Mouse (Mus musculus): ENCODE results near the gene Pef1.
A peak's percentile ranks its signal among the peaks of the same experiment; 100 is the strongest.

The Pef1 gene

DNA sequence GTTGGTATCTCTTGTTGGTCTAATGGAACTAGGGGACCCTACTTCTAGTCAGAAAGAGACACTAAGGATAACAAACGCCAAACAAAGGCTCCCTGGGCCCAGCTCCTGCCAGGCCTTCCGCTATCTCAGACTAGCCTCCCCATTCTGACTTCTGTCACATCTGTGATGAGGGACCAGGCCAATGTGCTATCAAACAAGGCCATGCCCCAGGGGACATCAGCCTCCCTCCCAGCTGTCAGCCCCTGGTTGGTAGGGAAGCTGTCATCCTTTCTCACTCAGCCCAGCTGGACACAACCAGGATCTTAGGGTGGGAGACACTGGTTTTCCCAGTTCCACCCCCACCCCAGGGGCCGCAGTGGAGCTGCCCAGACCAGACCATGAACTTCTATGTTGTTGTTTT is 7.2 kb upstream of the Pef1 start:
- no peak for DNase-seq (ENCODE audit: low spot score in 2 of 2)

DNA sequence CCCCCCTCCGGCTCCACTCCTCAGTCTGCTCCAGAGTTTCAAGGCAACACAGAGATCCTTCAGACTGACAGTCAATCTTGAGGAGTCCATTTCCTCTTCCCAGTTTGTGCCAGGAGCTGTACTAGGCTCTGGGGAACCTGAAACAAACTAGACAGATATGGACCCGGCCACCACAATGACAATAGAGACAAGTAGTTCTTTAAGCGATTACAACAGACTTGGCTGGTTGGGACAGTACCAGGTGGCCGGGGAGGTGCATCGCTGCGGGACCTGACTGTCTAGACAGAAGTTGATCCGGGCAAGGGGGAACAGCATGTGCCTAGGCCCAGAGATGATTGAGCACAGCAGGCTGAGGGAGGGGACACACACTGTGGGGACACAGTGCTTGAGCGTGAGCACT is 1.2 kb upstream of the Pef1 start:
- no peak for DNase-seq (ENCODE audit: low spot score in 2 of 2)

DNA sequence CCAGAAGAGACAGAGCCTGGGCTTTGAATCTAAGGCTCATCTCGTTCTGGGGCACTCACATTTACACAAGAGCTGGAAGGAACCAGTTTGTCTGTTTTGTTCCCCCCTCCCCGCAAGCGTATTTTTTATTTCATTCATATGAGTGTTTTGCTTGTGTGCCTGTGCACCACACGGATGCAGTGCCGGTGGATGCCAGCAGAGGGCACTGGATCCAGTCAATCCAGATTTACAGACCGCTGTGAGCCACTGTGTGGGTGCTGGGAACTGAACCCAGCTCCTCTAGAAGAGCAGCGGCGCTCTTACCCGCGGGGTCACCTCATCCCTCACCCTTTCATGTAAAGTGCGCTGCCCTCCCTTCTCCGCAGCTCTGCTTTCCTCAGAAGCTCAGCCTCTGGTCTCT is 1.3 kb downstream of the Pef1 start:
- DNase-seq (ENCODE audit: low spot score in 2 of 2): no peak

DNA sequence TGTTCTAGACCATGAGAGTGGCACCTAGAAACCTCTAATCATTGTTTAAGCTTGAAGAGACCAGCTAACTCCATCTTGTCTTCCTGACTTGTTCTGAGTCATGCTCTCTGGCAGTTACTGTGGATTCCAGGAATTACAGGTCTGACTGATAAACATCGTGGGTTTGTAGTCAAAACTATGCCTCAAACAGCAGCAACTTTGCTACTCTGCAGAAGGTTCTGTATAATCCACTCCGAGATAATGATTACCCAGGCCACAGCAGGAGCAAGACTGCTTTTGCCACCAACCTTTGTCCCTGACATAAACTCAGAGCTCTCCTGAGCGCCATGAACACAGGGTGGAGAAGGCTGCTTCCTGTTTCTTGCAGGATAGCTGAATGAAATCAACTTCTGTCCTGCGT is 2.2 kb downstream of the Pef1 start:
- no peak for DNase-seq (ENCODE audit: low spot score in 2 of 2)

DNA sequence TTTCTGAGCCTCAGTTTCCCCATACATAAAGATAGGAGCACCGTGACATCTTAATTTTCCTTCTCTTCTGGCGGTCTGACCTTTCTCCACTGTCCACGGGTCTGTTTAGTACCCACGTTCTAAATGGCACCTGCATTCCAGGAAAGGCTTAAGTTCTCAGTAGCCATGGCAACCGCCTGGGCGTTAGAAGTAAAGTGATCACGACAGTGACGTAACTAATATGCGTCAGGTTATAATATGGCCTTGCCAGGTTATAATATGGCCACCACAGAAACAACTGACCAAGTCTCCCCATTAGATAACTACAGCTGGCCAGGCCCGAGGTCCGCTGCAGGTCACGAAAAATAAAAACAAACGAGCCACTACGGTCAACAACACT is 4.7 kb downstream of the Pef1 start:
- no peak for DNase-seq (ENCODE audit: low spot score in 2 of 2)

DNA sequence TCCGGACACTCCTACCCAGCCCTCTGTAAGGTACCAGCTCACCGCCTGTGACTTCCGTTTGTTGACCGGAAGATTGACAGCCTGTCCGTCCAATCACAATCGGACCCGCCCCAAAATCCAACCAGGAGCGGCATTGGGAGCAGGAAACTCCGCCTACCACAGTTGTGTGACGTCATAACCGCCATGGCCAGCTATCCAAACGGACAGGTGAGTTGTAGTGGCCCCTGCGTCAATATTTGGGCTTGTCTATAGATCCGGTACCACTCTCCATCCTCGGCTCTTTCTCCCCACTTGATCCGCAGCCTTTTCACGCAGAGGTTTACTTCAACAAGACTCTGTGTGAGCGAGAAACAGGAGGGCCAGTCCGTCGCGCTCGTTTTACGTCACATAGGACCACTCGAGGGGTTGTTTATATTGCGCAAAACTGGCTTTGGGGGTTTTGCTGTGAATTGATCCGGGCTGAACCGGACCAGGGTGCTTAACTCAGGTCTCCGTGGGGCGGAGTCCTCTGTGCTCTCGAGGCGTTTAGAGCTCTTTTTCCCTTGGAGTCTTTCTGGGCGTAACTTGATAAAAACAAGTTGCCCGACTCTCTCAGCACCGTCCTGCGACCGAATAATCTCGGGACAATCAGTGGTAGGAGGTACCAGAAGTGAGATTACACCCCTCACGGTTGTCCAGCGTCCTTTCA is 5.2 kb downstream of the Pef1 start:
- peak; percentile 100 for DNase-seq (ENCODE audit: low spot score in 2 of 2)

DNA sequence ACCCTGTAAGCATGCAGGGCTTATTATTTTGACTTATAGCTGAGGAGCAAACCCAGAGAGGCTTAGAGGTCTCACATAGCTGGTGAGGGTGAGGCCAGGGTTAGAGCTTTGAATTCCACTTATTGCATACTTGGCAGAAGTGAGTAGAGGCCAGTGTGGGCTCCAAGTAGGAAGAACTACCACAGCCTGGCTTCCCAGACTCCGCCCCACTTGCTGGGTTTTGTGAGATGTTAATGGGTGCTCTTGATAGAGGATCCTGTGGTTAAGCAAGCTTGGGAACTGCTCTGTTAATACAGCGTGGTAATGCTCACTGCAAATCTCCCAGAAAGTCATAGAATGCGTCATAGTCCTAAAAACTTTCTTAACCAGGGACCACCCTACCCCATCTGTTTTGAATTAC is 6.6 kb downstream of the Pef1 start:
- no peak for DNase-seq (ENCODE audit: low spot score in 2 of 2)

DNA sequence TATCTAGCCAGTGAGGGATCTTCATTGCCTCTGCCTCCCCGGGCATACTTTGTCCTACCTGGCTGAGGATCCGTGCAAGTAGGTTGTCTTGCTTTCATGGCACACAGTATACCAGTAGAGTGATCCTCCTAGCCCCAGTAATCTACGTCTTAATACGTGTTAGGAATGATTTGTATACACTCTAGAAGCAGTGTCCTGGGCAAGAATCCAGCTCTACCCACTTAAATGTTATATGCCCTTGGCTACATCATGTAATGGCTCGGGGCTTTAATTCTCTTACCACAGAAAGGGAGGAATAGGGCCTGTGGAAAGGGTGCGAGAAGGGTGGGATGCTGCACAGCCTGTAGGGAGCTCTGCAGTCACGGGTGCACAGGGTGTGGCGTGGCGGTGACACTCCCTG is 7.3 kb downstream of the Pef1 start:
- no peak for DNase-seq (ENCODE audit: low spot score in 2 of 2)

DNA sequence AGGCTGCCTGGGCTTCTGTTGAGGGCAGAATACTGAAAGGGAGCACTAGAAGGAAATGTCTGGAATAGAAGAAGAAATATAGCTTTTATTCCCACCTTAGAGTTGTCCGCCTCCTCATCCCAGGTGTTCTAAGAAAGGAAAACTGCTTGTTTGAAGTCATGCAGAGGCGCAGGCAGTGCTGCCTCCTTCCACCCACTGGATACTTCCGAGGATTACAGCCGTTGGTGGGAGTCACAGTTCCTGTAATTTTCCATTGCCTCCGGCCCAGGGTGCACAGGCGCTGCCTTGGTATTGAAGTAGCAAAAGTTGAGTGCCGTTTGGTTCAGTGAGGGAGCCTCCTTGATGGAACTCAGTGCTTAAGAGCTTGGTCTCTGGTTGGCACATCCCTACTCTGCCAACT is 7.7 kb downstream of the Pef1 start:
- no peak for DNase-seq (ENCODE audit: low spot score in 2 of 2)

DNA sequence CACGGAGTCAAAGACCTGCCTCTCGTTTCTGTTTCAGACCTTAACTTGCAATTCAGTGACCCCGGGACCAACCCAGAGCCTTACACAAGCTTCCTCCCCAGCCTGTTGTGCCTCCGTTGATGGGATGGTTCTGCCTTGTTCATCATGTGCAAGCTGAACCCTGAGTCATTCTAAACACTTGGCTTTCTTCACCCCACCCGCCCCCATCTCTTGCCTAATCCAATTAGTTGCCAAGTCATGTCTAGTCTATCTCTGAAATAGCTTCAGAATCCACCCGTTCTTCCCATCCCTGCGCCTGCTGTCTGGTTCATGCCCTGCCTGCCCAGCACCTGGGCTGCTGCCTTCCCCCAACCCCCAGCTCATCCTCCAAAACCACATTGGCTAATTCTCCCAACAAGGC is 9.9 kb downstream of the Pef1 start:
- DNase-seq (ENCODE audit: low spot score in 2 of 2): no peak

DNA sequence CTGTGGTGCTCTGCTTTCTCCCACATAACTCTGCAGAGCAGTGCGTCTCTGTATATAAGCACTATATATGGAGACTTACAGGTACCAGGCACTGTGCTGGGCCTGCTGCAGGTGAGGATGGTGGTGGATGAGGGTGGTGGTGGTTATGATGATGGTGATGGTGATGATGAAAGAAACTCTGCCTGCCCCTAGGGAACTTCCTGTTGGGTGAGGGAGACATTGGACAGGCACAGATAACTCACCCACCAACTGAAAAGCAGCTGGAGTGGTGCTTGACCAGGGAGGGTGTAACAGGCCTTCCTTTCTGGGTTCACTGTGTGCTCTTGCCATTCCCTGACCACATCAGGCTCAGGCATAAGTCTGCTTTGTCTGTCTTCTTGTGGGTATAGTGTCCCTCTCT is 10.4 kb downstream of the Pef1 start:
- DNase-seq (ENCODE audit: low spot score in 2 of 2): no peak

DNA sequence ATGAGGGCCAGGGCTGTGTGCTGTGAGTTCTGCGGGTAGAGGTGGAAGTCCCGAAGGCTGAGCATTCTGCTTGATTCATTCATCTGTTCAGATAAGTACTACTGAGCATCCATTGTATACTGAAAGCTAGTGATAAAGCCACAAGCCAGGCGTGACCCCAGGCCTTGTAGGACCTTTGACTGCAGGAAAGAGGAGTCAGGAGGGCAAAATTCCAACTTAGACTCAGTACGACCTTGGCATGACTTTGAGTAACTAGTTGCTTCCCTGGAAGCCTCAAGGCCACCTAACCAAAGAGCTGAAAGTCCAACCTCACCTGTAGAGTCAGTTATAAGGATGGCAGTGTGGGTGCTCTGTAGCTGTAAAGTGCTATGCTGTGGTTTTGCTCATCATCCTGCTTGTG is 18.4 kb downstream of the Pef1 start:
- no peak for DNase-seq (ENCODE audit: low spot score in 2 of 2)

DNA sequence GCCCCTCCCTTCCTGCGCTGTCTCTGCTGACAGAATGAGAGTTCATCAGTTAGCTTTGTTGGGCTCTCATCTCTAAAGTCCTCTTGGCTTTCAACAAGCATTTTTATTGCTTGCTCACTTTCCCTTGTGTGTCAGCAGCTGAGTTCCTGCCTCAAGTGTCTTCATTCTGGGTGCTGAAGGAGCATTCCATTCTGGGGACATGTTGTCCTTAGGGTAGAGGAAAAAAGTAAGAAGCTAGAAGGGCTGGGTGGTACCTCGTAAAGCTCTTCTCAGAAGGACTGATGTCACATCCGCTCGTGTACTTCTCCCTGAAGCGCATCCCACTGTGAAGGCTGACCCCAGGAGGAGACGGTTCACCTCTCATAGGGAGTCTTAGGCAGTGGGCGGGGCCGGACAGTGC is 19.2 kb downstream of the Pef1 start:
- no peak for DNase-seq (ENCODE audit: low spot score in 2 of 2)

DNA sequence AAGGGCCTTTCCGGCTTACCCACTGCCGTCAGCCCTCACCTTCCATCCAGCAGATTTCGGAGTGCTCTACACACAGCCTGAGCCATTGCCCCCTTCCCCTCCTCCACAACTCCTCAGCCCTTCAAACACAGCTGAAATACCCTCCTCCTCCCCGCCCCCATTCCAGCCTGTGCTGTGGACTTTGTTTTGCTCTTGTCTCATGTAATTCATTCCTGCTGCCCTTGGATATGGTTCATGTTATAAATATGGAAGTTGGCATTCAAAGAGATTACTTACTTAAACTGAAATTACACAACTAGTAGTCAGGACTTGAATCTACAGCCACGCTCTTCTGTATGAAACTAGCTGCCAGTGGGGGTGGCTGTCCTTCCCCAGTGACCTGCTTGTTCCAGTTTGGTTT is 20.7 kb downstream of the Pef1 start:
- DNase-seq (ENCODE audit: low spot score in 2 of 2): no peak

DNA sequence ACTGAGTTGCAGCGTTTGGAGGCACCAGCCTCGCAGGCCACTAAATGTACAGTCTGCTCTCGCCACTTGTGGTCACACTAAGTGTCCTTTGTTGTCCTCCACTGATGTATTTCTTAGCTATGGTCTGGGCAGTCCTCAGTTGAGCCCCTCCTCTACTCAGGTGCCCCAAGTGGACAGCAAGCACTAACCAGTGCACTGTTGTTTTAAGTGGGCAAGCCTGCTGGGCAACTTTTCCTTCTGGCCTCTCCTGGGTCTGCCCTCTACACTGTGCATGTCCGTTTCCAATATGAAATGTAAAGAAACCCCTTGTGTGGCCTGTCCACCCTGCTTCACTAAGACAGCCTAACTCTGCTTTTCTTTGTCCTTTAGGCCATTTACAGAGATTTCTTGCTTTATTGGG is 21.8 kb downstream of the Pef1 start:
- DNase-seq (ENCODE audit: low spot score in 2 of 2): no peak

DNA sequence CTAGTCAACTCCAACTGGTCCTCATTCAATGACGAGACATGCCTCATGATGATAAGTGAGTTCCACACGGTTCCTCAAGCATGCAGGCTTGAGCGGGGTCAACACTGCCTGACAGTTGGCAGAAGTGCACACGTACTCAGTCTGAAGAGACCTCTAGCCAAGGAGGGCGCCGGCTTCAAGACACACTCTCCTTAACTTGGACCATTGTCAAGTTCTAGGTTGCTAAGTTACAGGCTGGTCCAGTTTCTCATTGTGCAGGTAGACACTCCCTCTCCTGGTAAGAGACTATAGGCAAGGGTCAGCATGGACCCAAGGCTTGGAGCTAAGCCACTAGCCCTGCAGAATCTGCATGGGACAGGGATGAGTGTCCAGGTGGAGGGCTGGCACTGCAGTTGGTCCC is 22.8 kb downstream of the Pef1 start:
- no peak for DNase-seq (ENCODE audit: low spot score in 2 of 2)

DNA sequence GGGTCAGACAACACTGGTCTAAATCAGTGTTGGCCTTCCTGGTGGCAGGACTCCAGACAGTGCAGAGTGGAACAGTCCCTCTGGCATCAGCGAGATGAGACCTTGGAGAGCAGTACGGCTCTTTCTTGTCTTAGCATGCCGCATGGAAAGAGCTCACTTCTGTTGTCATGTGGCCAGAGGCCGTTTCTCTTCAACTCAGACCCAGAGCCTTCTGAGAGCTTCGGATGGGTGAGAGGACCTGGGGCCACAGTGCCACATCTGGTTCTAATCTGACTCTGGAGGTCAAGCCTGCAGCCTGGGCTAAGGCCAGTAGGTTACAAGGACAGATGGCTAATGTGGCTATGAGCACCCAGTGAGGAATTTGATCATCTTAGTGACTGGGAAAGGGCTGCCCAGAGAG is 23.6 kb downstream of the Pef1 start:
- no peak for DNase-seq (ENCODE audit: low spot score in 2 of 2)

DNA sequence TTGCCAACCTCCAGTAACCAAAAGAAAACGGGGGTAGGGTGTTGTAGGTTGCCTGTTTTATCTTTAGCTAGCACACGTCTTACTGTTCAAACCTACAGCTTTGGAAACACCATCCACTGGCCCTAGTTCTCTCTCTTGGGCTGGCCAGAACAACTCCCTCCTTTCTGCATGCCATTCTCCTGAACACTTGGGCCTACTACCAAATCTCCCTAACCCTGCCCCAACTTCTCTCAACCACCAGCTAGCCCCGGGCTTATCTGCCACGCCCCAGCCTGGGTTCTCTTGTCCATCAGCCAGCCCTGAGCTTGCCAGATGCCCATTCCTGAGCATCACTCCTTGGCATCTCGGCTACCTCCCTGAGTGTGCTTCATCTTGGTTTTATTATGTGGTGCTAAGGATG is 26.5 kb downstream of the Pef1 start:
- no peak for DNase-seq (ENCODE audit: low spot score in 2 of 2)

DNA sequence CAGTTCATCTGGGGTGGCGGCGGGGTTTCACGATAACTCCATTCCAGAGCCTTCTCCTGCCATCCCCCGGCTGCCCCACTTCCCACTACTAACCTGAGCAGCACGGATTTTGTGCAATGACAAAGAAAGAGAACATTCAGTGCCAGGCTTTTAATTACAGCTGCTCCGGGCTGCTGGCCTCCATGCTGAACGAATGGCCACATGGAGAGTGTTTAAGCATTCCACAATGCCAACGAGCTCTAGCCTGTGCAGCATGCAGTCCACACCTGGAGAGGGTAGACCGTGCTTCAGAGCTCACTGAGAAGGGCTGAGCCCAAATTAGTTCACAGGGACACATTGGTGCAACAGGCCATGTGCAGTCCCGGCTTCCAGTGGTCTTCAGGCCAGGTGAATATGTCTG is 27.7 kb downstream of the Pef1 start:
- DNase-seq (ENCODE audit: low spot score in 2 of 2): no peak

DNA sequence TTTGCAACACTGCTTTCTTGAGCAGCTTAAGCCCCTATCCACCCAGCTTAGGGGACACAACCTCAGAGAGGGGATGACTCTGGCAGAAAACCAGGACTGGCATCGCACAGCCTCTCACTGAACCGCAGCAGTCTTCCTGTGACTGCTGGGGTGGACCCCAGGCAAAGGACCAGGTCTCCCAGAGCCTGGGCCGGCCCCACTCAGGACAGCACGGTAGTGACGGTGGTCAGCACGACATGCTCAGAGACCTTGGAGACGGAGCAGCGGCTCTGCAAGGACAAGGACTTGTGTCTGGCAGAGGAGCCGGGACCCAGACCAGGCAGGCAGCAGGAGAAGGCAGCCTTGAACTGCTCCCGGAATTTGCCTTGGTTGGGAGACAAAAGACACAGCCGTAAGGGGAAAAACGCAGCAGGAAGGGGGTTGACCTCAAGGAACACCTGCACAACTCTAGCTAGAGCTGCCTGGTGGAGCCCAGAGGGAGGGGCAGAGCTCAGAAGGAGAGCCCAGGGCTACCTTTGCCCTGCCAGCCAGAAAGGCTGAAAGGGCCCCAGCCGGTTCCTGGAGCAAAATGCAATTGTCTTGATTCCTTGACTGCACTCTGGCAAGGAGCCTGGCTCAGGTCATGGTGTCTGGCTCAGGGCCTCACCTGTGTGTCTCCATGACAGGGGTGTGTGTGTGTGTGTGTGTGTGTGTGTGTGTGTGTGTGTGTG is 28.4 kb downstream of the Pef1 start:
- no peak for DNase-seq (ENCODE audit: low spot score in 2 of 2)

DNA sequence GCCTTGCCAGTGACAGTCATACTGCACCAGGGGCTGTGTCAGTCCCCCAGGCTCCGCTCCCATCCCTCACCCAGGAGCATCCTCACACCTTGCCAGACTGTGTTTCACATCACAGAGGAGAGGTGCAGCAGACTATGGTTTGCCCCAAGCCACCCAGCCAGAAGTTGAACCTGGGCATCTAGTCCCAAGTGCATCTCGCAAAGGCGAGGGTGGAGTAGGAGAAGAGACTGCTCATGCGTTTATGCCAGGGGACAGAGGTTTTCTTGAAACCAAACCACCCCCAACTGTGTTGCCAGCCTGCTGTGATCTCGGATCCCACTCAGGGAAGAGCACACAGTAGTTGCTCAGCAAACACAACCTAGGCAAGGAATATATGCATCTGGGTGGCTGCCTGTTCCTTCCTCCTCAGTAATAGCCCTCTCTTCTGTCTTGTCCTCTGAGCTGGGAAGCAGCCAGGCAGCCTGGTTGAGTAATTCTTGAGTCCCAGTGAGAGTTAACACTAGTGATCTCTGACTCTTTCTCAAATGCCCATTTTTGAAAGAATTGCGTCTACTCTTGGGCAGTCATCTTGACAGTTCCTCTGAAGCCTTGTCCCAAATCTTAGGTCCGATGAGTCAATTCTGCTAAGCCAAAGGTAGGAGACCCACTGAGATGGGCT is 29.2 kb downstream of the Pef1 start:
- DNase-seq (ENCODE audit: low spot score in 2 of 2): no peak

DNA sequence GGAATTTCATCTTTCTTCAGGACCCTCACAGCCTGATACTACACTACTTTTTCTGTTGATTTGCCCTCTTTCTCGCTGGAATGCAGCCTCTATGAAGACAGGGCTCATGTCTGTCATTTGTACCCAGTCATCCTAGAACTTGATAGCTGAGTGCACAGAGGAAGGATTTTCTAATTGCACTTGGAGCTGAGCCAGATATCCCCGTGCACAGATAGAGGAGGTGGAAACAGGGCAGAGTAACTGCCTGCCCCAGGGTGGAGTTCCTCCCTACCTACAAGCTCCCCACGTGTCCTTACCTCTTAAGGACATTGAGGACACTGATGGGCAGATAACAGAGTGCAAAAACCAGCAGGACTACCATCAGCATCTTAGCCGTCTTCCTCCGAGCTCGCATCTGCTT is 31.0 kb downstream of the Pef1 start:
- DNase-seq (ENCODE audit: low spot score in 2 of 2): no peak

DNA sequence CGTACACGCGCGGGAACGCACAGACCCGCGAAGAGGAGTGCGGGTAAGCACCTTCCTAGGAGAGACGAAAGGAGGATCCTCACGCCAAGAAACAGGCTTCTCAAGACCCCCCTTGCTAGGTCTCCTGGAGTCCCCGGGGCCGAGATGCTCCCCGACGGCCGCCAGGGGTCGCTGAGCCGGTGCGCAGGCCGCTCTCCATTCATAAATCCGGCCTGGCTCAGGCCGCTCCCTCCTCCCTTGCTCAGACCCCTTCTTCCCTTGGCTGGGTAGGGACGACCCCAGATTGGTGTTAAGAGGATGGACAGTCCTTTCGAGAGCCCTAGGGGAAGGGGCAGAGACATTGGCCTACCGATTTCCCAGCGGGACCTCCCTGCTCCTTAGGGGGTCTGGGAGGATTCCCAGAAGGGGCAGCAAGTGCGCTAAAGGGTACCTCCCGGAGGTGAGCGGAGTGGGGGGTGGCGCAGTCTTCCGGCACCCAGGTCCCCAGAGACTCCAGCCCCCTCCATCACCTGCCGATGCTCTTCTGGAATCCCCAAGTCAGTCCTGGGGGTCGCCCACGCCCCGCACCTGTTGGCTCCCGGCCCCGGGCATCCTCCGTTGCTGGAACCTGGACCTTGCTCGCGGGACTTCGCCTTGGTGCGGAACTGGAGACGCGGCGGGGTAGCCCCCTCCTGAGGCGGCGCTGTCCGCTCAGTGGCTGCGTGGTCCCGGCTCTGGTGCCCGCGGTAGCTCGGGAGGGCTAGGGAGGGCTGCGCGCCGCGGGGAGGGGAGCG is 36.3 kb downstream of the Pef1 start:
- peak; percentile 64 to 87 for DNase-seq (ENCODE audit: low spot score in 2 of 2)

All from spleen, postnatal 4 days (tissue).